Mouse (Mus musculus) cerebellum, postnatal 36 days (tissue): ENCODE measurements around the gene Lrrtm3.
A peak's percentile ranks its signal among the peaks of the same experiment; 100 is the strongest.

Experiments used
- DNase-seq, 2 experiments: peaks; one replicate each; pipeline ENCODE4 v3.0.0; 2021 to 2022; ENCODE audit warnings: mixed read lengths in 2 of 2

The Lrrtm3 gene

GRCm38 (mm10) chr10:64041218-64041617 is 48.9 kb downstream of the Lrrtm3 start:
- peak in 1 of 2 experiments; percentile 42 for DNase-seq

- peak; percentile 80 to 83 for DNase-seq
Observed at GRCm38 (mm10) chr10:64039760-64040535, 50.1 kb downstream of the Lrrtm3 start.

GRCm38 (mm10) chr10:64030901-64031300 is 59.2 kb downstream of the Lrrtm3 start:
- peak; percentile 46 to 50 for DNase-seq

- peak; percentile 22 to 30 for DNase-seq
Observed at GRCm38 (mm10) chr10:64023340-64023739, 66.7 kb downstream of the Lrrtm3 start.

- DNase-seq = no peak
Observed at GRCm38 (mm10) chr10:64020347-64020746, 69.7 kb downstream of the Lrrtm3 start.

GRCm38 (mm10) chr10:64001996-64002395 is 88.1 kb downstream of the Lrrtm3 start:
- no peak for DNase-seq

GRCm38 (mm10) chr10:64001531-64001930 is 88.5 kb downstream of the Lrrtm3 start:
- DNase-seq = no peak

GRCm38 (mm10) chr10:63994251-63994650 is 95.8 kb downstream of the Lrrtm3 start:
- no peak for DNase-seq

- DNase-seq = no peak
Observed at GRCm38 (mm10) chr10:63985576-63985975, 104.5 kb downstream of the Lrrtm3 start.

GRCm38 (mm10) chr10:63979410-63979809 is 110.7 kb downstream of the Lrrtm3 start:
- no peak for DNase-seq

GRCm38 (mm10) chr10:63978969-63979368 is 111.1 kb downstream of the Lrrtm3 start:
- no peak for DNase-seq

- DNase-seq = no peak
Observed at GRCm38 (mm10) chr10:63978535-63978934, 111.5 kb downstream of the Lrrtm3 start.

GRCm38 (mm10) chr10:63978101-63978500 is 112.0 kb downstream of the Lrrtm3 start:
- no peak for DNase-seq

- no peak for DNase-seq
Observed at GRCm38 (mm10) chr10:63972300-63972699, 117.8 kb downstream of the Lrrtm3 start.

GRCm38 (mm10) chr10:63954308-63954930 is 135.7 kb downstream of the Lrrtm3 start:
- peak; percentile 35 to 51 for DNase-seq

GRCm38 (mm10) chr10:63951481-63951880 is 138.6 kb downstream of the Lrrtm3 start:
- no peak for DNase-seq

GRCm38 (mm10) chr10:63950867-63951266 is 139.2 kb downstream of the Lrrtm3 start:
- DNase-seq = no peak

- peak; percentile 42 to 45 for DNase-seq
Observed at GRCm38 (mm10) chr10:63947266-63947665, 142.8 kb downstream of the Lrrtm3 start.

- DNase-seq = no peak
Observed at GRCm38 (mm10) chr10:63945534-63945933, 144.5 kb downstream of the Lrrtm3 start.

GRCm38 (mm10) chr10:63933946-63934345 is 156.1 kb downstream of the Lrrtm3 start:
- DNase-seq = no peak

GRCm38 (mm10) chr10:63927334-63927733 is 162.7 kb downstream of the Lrrtm3 start, which contains the start of gene Gm10118:
Gene Gm10118 (minus strand): TSS chr10:63927434.
- DNase-seq = no peak

GRCm38 (mm10) chr10:63908878-63909277 is 181.2 kb downstream of the Lrrtm3 start:
- no peak for DNase-seq

- DNase-seq = no peak
Observed at GRCm38 (mm10) chr10:63899891-63900290, 190.2 kb downstream of the Lrrtm3 start.

GRCm38 (mm10) chr10:63894612-63895011 is 195.5 kb downstream of the Lrrtm3 start:
- DNase-seq = no peak
